Mouse (Mus musculus) embryonic facial prominence, embryonic 12.5 days (tissue): ENCODE results near the gene Dtx4. TPM values are rescaled to one million over a fixed set of nuclear protein-coding genes. Genes with fewer than 3 reads are reported as not detected.
A peak's percentile ranks its signal among the peaks of the same experiment; 100 is the strongest.

Experiments
- ATAC-seq: fragments of 200-750 bp; cut with Nextera tagmentation; 2 replicates; pipeline ENCODE4 v1.8.0; 2017; ENCODE audit not compliant: insufficient number of reproducible peaks, insufficient read depth, low FRiP score, low TSS enrichment
- H3K27ac ChIP-seq: fragments of 300-500 bp; sonication (generic); 2 replicates; pipeline ENCODE4 v1.5.1; 2016; ENCODE audit warnings: mild to moderate bottlenecking
- H3K27me3 ChIP-seq: fragments of 300-500 bp; sonication (generic); 2 replicates; pipeline ENCODE4 v1.6.1; 2016; ENCODE audit warnings: mild to moderate bottlenecking, moderate library complexity
- H3K36me3 ChIP-seq: fragments of 300-500 bp; sonication (generic); 2 replicates; pipeline ENCODE4 v1.6.1; 2016; ENCODE audit warnings: mild to moderate bottlenecking
- H3K4me1 ChIP-seq: fragments of 300-500 bp; sonication (generic); 2 replicates; pipeline ENCODE4 v1.6.1; 2016
- H3K4me2 ChIP-seq: fragments of 300-500 bp; sonication (generic); replicated peaks from 2 replicates; pipeline ENCODE4 v1.6.1; 2016; ENCODE audit warnings: mild to moderate bottlenecking, moderate library complexity
- H3K4me3 ChIP-seq: fragments of 300-500 bp; sonication (generic); 2 replicates; pipeline ENCODE4 v1.5.1; 2016; ENCODE audit warnings: mild to moderate bottlenecking
- H3K9ac ChIP-seq: fragments of 300-500 bp; sonication (generic); 2 replicates; pipeline ENCODE4 v1.6.1; 2016; ENCODE audit warnings: mild to moderate bottlenecking, moderate library complexity
- H3K9me3 ChIP-seq: fragments of 300-500 bp; sonication (generic); 2 replicates; pipeline ENCODE4 v1.6.1; 2016; ENCODE audit warnings: mild to moderate bottlenecking, moderate library complexity
- WGBS: fragments of 180-500 bp; shearing (Covaris S2); methylation state at CpG from one replicate; pipeline ENCODE4 v1.1.7; 2016; 5-methylcytosine and 5-hydroxymethylcytosine counted together
- polyA plus RNA-seq: library from polyadenylated mRNA; unstranded; fragments of >200 nt; fragmentation: Nextera tagmentation; extraction: Ambion mirVana; gene quantifications from 2 replicates; pipeline ENCODE4 v1.2.1, GENCODE M21; 2016

The Dtx4 gene
- polyA plus RNA-seq, 1 experiment from 2014 or later = 13.2 TPM

GRCm38 (mm10) chr19:12476721-12477270, 24.5 kb downstream of the Dtx4 start:
- H3K9me3 ChIP-seq = no peaks in the 10 kb centered on the region
- no peak overlapping the region for H3K9ac ChIP-seq
- H3K27ac ChIP-seq = no peak overlapping the region
- 65% methylated on average over 5 of the region's 5 CpGs for WGBS
- no peak overlapping the region for H3K4me2 ChIP-seq
- H3K36me3 ChIP-seq = peaks cover 14% of the 10 kb centered on the region
- H3K27me3 ChIP-seq = no peaks in the 10 kb centered on the region
- ATAC-seq = no peak
- 0 out of 2 replicates have a peak, but pooled peaks cover 7% of the 10 kb centered on the region for H3K4me1 ChIP-seq
- no peak overlapping the region for H3K4me3 ChIP-seq

GRCm38 (mm10) chr19:12475380-12476250, 25.6 kb downstream of the Dtx4 start:
- H3K27ac ChIP-seq = no peak overlapping the region
- H3K27me3 ChIP-seq = no peaks in the 10 kb centered on the region
- 72% methylated on average over 15 of the region's 15 CpGs for WGBS
- no peak overlapping the region for H3K4me2 ChIP-seq
- no peak overlapping the region for H3K4me3 ChIP-seq
- 0 out of 2 replicates have a peak, but pooled peaks cover 7% of the 10 kb centered on the region for H3K4me1 ChIP-seq
- no peak overlapping the region for H3K9ac ChIP-seq
- peak; percentile 85 for ATAC-seq
- 0 out of 2 replicates have a peak, but pooled peaks cover 3% of the 10 kb centered on the region for H3K36me3 ChIP-seq
- no peaks in the 10 kb centered on the region for H3K9me3 ChIP-seq

GRCm38 (mm10) chr19:12473951-12474350, 27.3 kb downstream of the Dtx4 start:
- 92% methylated on average over 4 of the region's 4 CpGs for WGBS
- H3K27me3 ChIP-seq = no peaks in the 10 kb centered on the region
- no peak overlapping the region for H3K4me2 ChIP-seq
- ATAC-seq = no peak
- H3K4me3 ChIP-seq = no peak overlapping the region
- 0 out of 2 replicates have a peak, but pooled peaks cover 7% of the 10 kb centered on the region for H3K4me1 ChIP-seq
- H3K36me3 ChIP-seq = no peaks in the 10 kb centered on the region
- H3K9me3 ChIP-seq = no peaks in the 10 kb centered on the region
- no peak overlapping the region for H3K27ac ChIP-seq
- H3K9ac ChIP-seq = no peak overlapping the region

GRCm38 (mm10) chr19:12473201-12473641, 28.0 kb downstream of the Dtx4 start:
- no peak overlapping the region for H3K27ac ChIP-seq
- WGBS = 34% methylated on average over 4 of the region's 4 CpGs
- no peak for ATAC-seq
- no peak overlapping the region for H3K9ac ChIP-seq
- H3K27me3 ChIP-seq = no peaks in the 10 kb centered on the region
- no peaks in the 10 kb centered on the region for H3K36me3 ChIP-seq
- H3K4me3 ChIP-seq = no peak overlapping the region
- H3K4me2 ChIP-seq = no peak overlapping the region
- H3K4me1 ChIP-seq = 0 out of 2 replicates have a peak, but pooled peaks cover 7% of the 10 kb centered on the region
- H3K9me3 ChIP-seq = no peaks in the 10 kb centered on the region

GRCm38 (mm10) chr19:12472381-12472976, 28.8 kb downstream of the Dtx4 start:
- no peak overlapping the region for H3K27ac ChIP-seq
- no peaks in the 10 kb centered on the region for H3K36me3 ChIP-seq
- H3K27me3 ChIP-seq = no peaks in the 10 kb centered on the region
- H3K4me1 ChIP-seq = 0 out of 2 replicates have a peak, but pooled peaks cover 7% of the 10 kb centered on the region
- no peak overlapping the region for H3K4me2 ChIP-seq
- H3K9me3 ChIP-seq = no peaks in the 10 kb centered on the region
- ATAC-seq = no peak
- H3K4me3 ChIP-seq = no peak overlapping the region
- 73% methylated on average over 5 of the region's 5 CpGs for WGBS
- H3K9ac ChIP-seq = no peak overlapping the region

GRCm38 (mm10) chr19:12471866-12472265, 29.4 kb downstream of the Dtx4 start:
- no peak overlapping the region for H3K27ac ChIP-seq
- no peaks in the 10 kb centered on the region for H3K9me3 ChIP-seq
- 0 out of 2 replicates have a peak, but pooled peaks cover 7% of the 10 kb centered on the region for H3K4me1 ChIP-seq
- no peaks in the 10 kb centered on the region for H3K36me3 ChIP-seq
- no peaks in the 10 kb centered on the region for H3K27me3 ChIP-seq
- 70% methylated on average over 3 of the region's 3 CpGs for WGBS
- H3K9ac ChIP-seq = no peak overlapping the region
- no peak overlapping the region for H3K4me3 ChIP-seq
- no peak overlapping the region for H3K4me2 ChIP-seq
- ATAC-seq = no peak

GRCm38 (mm10) chr19:12467436-12467835, 33.8 kb downstream of the Dtx4 start:
- Histone ChIP-seq H3K9ac (no peak overlapping the region), H3K36me3 (no peaks in the 10 kb centered on the region), H3K27ac (no peak overlapping the region), H3K4me2 (no peak overlapping the region), H3K4me1 (no peaks in the 10 kb centered on the region), H3K4me3 (no peak overlapping the region), H3K9me3 (no peaks in the 10 kb centered on the region), H3K27me3 (no peaks in the 10 kb centered on the region)
- ATAC-seq = no peak
- WGBS = 84% methylated on average over 5 of the region's 5 CpGs

- 35% methylated on average over 7 of the region's 7 CpGs for WGBS
- ATAC-seq = no peak
- no peak overlapping the region for H3K9ac ChIP-seq
These were observed 35.0 kb downstream of the Dtx4 start for GRCm38 (mm10) chr19:12466204-12466603.

GRCm38 (mm10) chr19:12465530-12466144, 35.6 kb downstream of the Dtx4 start:
- no peak overlapping the region for H3K4me3 ChIP-seq
- no peaks in the 10 kb centered on the region for H3K4me1 ChIP-seq
- H3K36me3 ChIP-seq = no peaks in the 10 kb centered on the region
- ATAC-seq = no peak
- H3K27ac ChIP-seq = no peak overlapping the region
- 90% methylated on average over 10 of the region's 10 CpGs for WGBS
- no peak overlapping the region for H3K4me2 ChIP-seq
- no peak overlapping the region for H3K9ac ChIP-seq
- no peaks in the 10 kb centered on the region for H3K27me3 ChIP-seq
- H3K9me3 ChIP-seq = no peaks in the 10 kb centered on the region

More at GRCm38 (mm10) chr19:12466204-12466603, 35.0 kb downstream of the Dtx4 start:
- Histone ChIP-seq H3K27me3 (no peaks in the 10 kb centered on the region), H3K27ac (no peak overlapping the region), H3K36me3 (no peaks in the 10 kb centered on the region), H3K4me1 (no peaks in the 10 kb centered on the region), H3K4me3 (no peak overlapping the region), H3K9me3 (no peaks in the 10 kb centered on the region), H3K4me2 (no peak overlapping the region)

- Histone ChIP-seq H3K9me3 (no peaks in the 10 kb centered on the region), H3K36me3 (no peaks in the 10 kb centered on the region), H3K4me3 (no peak overlapping the region), H3K27ac (no peak overlapping the region), H3K27me3 (no peaks in the 10 kb centered on the region), H3K4me2 (no peak overlapping the region), H3K4me1 (no peaks in the 10 kb centered on the region), H3K9ac (no peak overlapping the region)
- no peak for ATAC-seq
- 84% methylated on average over 4 of the region's 4 CpGs for WGBS
These were observed 36.6 kb downstream of the Dtx4 start for GRCm38 (mm10) chr19:12464674-12465073.

- no peaks in the 10 kb centered on the region for H3K4me1 ChIP-seq
- H3K27ac ChIP-seq = no peak overlapping the region
- H3K9me3 ChIP-seq = no peaks in the 10 kb centered on the region
- H3K36me3 ChIP-seq = no peaks in the 10 kb centered on the region
- 71% methylated on average over 5 of the region's 5 CpGs for WGBS
- ATAC-seq = no peak
- H3K27me3 ChIP-seq = no peaks in the 10 kb centered on the region
- no peak overlapping the region for H3K9ac ChIP-seq
- no peak overlapping the region for H3K4me3 ChIP-seq
- H3K4me2 ChIP-seq = no peak overlapping the region
These were observed 37.1 kb downstream of the Dtx4 start for GRCm38 (mm10) chr19:12464127-12464526.
